Mouse (Mus musculus) ovary, postnatal 10 days (tissue): ENCODE measurements around the gene Cmtm6.

Experiments
- DNase-seq: peaks from one replicate; pipeline ENCODE4 v3.0.0; 2022; ENCODE audit warnings: low spot score

The Cmtm6 gene

DNA sequence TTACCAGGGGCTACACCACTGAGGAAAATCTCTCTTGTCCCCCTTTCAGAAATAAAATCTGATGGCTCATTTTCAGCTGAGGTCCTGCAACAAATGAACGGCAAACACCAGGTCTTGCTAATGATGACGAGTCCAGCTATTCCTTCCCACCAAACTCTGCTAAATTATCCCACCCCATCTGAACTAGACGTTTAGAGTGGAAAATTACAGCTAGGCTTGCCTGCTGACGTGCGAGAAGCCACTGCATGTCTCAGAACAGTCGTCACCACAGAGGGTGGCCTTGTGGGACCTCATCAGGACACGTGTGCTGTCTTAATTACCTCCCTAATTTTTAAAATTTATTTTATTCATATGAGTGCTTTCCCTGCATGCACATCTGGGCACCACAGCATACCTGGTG lies 40.6 kb downstream of the Cmtm6 start:
- no peak for DNase-seq

DNA sequence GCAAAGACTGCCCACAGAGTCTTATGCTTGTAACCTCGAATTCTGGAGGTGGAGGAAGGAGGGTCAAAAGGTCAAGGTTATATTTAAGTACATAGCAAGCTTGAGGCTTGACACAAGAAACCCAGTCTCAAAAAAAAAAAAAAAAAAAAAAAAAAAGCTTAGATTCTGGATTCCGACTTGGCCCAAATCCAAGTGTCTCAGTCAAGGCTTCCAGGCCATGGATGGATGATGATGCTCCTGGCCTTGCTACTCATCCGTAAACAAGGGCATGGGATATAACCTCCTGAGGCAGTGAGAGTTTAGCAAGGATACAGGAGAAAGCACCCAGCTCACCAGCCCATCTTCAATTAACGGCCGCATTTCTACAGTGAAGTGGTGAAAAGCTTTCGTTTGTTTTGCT lies 43.7 kb downstream of the Cmtm6 start:
- DNase-seq: no peak

DNA sequence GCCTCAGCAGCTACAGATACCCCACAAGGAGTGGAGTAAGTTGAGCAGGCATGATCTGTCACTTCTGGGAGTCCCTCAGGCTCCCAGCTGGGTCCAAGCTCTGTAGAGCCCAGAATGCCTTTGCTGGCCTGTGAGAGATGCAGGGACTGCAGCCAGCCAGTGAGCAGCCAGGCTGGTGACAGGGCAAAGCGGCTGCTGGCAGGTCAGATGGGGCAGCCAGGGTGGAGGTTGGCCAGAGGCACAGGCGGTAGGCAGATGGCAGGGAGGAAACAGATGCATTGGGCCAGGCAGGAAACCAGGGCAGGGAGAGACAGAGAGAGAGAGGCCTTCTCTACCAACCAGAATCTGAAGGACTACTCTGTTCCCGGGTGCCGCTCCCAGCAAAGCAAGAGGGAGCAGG lies 44.4 kb downstream of the Cmtm6 start:
- no peak for DNase-seq

DNA sequence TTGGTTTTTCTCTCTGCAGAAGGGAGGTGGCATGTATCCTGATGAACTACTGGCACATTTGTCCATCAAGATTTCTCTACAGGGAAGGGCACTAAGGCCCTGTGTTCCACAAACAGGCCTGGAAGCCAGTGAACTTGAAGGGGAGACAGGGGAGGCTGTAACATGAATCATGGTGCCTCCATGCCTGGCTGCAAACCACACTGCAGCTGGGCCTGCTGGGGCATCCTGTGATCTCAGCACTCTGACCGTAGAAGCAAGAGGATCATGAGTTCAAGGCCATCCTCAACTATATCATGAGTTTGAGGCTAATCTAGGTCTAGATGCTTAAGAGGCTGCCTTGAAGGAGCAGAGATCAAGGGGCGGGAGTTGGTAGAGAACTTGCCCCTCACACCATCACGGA lies 45.4 kb downstream of the Cmtm6 start:
- DNase-seq: no peak

DNA sequence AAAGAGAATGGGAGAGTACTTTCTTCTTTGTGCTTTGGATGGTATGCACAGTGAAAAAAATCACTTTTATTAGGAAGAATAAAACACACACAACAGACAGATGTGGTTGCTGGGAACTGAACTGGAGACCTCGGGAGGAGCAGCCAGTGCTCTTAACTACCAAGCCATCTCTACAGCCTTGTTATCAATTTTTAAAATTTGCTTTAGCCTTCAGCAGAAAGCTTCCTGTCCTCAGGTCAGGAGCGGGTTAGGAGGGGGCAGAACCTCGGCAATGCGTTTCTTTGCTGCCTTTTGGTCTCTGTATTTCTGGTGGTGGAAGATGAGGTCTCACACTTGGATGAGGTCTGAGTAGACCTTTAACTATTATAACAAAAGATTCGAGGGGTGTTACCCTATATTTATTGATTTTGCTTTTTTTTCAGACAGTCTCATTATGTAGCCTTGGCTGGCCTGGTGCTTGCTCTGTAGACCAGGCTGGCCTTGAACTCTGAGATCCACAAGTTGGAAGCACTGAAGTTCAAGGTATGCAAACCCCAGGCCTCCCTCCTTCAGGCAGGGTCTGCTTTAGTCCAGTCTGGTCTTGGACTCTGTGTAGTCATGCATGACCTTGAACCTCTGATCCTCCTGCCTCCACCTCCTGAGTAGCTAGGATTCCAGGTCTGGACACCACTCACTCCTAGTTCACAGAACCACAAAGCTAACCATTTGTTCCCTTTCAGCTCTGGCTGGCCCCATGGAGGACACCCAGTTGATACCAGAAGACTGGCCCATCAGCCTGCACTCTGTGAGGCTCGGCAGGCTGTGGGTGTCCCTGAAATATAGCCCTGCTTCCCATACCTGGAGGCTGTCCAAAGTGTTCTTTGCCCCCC lies 46.5 kb downstream of the Cmtm6 start:
- no peak for DNase-seq

DNA sequence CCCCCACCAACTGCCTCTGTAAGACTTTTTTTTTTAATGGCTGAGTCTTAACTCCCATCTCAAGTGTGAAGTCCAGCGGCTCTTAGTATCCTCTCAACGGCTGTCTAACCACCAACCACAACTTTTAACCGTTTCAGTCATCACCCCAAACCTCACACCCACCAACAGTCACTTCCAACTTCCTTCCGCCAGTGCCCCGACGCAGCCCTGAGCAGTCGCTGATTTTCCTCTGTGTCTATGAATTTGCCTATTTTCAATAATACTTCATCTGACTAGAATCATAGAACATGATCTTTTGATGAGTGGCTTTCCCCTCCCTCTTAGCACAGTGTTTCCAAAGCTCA lies 47.1 kb downstream of the Cmtm6 start:
- no peak for DNase-seq

DNA sequence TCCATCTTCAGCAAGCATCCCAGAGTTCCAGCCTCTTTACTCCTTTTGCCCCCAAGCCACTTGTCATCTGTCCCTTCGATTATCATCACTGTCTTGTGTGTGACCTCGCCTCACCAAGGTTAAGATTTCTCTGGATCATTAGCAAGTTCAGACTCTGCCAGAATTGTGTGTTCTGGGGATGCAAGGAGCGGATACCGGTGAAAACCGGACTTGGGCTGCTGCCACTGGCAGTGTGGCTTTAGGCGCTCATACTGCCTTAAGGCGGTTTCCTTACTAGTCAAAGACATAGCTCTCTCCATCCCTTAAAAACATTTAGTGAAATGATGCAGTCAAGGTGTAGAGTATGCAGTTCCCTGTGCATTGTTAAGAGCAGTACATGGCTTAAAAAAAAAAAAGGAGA lies 48.0 kb downstream of the Cmtm6 start:
- no peak for DNase-seq

DNA sequence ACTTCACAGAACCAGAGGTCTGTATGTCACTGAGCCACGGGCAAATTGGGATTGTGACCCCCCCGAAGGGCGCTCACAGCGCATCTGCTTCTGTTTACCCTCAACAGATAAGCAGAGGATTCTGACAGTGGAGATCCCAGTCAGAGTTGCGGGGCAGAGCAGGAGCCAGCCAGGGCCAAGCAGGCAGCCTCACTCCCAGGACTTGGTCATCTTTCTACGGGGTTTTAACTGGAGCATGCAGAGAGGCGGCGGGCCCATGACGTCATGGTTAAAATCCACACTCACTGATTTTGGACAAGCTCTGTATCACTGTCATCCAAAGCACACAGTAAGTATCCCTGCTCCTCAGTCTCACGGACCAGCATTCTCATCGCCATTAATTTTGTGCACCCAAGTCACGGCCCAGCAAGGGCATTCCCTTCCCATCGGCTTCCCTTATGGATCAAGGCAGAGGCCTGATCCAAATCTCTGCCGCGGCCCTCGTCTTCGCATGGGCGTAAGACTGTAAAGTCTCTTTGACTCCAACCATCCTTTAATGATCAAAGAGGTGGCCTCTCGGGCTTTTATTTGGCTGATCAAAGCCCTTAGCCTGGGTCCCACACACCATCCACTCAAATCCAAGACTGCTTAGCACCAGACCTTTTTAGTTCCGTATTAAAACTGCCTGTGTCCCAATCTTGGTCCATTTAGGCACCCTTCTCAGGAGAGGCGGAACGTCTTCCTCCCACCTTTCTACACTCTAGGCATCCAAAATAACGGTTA lies 49.2 kb downstream of the Cmtm6 start:
- DNase-seq: no peak

DNA sequence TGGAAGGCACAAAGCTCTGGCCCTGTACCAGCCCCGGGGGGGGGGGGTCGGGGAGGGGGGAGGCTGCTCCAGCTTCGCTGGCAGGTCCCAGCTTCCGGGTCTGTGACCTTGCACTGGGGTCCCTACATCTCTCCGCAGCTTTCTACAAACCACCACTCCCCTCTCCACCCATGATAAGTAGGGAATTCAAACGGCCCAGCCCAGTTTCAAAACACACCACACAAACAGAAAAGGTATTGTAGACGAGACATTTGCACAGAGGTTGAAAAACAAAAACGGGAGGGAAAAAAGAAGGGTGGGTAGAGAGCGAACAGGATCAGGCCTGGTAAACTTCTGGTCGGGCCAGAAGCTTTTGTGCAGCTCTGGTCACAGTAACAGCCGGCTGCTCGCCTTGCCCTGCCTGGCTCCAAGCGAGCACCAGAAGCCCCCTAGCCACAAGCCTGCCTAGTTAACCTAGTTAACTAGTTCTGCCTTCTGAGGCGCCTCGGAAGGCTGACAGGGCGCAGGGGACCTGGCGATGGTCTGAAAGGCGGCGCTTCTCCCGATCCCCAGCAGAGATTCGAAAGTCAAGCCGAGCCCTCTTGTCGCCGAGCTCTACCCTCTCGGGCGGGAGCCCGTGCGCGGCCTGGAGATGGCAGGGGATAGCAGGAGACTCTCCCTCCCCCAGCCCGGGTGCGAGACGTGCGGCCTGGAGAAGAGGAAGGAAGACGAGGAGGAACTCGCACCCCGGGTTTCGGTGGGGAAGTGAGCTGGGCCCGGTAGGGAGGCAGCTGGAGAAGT lies 50.0 kb downstream of the Cmtm6 start:
- DNase-seq: no peak

DNA sequence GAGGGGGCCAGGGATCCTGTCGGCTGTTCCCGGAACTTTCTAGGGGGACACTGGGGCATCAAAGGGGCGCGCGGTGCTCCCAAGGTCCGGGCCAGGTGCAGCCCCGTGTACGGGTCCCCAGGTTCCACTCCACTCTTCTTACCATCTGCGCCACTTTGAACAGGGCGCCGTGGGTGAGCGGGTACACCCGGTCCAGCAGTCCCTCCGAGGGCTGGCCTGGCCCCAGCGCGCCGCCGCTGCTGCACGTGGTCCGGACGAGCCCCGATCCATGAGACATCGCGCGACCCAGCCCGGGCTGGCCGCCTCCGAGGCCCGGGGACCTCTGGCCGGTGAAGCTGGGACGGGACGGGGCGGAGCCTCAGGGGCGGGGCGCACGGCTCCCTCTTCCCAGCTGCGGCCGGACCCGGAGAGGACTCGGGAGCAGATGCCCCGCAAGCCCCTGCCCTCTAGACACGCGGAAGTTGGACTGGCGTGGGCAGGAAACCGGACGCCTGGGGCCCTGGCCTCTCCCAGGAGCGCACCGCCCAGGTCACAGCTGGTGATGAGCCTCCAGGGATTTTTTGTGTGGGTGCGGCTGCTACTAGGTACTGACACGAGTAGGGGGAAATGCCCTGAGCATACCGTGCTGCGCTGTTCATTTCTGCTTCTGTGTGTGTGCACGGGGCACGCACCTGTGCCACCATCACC lies 50.8 kb downstream of the Cmtm6 start, which contains the start of gene Cmtm7:
Gene Cmtm7, minus strand, starts transcription at position 331 of the 687 bp plus-strand sequence.
- peak; percentile 42 for DNase-seq

DNA sequence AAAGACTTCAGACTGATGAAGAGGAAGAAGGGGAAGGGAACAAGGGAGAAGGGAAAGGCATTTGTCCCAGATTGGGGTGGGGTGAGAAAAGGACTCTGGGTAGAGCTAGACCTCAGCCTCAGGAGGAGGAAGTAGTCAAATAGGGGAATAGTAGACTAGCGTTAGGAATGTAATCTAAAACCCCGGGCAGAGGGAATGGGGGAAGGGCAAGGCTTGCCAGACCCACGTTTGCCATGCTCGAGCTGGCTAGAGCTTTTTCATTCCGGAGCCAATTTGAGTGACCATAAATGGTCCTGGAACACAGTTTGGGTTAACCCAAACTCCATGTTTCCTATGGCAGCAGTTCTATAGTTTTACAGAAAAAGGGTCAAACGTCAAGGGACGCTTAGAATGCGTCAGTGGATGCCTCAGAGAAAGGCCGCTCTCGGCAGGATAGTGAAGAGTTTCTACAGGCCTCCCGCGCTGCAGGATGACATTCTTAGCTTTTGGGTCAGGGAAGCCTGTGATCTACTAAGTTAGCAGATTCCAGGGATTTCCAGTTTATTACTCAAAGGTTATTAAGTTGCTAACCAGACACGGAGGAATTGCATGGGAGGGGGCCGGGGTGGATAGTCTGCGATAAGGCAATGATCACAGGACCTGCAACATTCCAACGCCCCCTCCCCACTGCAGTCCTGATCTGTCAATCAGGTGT lies 54.7 kb downstream of the Cmtm6 start:
- DNase-seq: no peak

DNA sequence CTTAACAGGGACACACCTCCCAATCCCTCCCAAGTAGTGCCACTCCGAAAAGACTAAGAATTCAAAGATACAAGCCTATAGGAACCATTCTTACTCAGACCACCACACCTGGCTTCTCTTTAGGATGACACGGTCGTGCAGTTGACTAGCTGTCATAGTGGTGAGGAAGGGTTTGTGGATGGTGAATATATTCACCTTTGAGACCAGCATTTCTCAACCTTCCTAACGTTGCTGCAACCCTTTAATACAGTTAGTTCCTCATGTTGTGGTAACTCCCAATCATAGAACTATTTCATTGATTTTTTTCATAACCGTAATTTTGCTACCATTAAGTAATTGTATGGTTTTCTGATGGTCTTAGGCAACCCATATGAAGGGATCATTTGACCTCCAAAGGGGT lies 56.2 kb downstream of the Cmtm6 start:
- no peak for DNase-seq

DNA sequence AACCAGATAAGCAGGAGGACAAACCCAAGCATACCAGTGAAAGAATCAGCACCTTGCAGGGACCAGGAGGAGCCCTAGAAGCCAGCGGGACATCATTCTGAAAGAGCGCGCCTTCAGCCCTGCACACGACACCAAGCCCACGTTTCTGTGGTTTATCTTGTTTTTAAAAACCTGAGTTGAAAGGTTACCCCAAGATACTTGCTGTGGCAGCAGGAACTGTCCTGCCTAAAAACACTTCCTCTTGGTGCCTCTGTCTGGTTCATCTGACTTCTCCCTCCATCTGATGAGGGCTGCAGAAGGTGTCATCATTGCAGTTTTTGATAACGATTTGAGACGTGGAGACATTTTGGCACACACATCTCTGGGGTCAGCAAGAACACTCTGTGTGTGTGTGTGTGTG lies 56.8 kb downstream of the Cmtm6 start:
- no peak for DNase-seq

DNA sequence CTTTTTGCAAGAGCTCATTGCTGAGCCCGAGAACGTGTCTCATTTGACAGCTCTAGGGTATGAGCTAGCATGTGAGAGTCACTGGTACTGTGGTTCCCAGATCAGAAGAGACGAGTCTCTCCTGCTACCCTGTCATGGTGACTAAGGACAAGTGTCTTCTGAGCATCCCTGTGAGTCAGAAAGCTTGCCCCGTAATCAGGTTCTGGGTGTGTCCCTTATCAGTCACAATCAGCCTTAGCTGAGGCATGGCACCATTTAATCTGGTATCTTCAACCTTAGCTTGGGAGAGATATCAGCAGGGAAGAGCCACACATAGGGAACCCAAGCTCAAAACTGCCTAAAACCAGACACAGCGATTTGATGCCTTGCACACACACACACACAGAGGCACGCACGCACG lies 57.8 kb downstream of the Cmtm6 start:
- no peak for DNase-seq

DNA sequence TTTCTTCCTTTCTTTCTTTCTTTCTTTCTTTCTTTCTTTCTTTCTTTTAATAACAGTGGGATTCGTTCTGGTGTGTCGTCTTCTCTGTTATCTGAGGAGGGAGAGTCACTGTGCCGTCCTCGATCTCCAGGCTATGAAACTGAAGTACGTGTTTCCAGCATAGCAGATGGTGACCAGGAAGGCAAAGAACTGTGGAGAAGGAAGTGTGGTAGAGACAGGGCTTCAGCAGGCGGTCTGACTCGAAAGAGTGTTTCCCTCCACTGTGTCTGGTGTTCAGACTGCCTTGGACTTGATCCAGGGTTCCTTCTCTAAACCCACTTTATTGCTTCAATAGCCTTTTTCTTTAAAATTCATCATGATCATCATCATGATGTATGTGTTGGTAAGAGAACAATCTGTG lies 58.6 kb downstream of the Cmtm6 start:
- DNase-seq: no peak

DNA sequence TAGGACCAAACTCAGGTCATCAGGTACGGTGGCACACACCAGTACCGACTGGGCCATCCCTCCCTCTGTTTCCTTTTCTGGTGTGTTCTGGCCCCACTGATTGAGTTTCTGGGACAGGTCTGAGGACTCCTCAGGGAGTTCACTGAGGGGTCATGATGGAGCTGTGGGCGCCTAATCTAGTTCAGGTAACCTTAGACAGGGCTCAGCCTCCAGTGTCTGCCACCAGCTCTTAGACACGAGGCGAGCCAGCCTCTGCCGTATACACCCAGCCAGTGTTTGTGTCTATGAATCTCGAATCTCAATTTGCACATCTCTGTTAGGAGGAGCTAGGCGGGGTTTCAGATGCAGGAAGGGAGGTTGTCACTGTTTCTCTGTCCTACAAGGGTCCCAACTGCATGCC lies 59.1 kb downstream of the Cmtm6 start:
- DNase-seq: no peak

DNA sequence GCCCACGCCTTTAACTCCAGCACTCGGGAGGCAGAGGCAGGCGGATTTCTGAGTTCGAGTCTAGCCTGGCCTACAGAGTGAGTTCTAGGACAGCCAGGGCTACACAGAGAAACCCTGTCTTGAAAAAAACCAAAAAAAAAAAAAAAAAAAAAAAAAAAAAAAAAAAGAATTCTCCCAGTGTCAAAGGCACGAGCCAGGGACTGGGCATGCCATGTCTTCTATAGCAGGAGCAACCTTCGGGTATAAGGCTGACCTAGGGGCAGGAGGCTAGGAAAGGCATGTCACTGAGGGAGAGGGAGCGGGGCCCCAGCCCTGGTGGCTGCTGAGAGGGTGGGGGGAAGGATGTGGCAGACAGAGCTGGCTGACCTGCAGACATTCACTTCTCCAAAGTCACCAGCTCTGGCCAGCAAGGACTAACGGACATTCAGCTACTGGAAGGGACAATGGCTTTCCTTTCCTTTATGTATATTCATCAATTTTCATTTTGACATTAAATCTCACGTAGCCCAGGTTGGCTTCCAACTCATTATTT lies 62.9 kb downstream of the Cmtm6 start:
- no peak for DNase-seq

DNA sequence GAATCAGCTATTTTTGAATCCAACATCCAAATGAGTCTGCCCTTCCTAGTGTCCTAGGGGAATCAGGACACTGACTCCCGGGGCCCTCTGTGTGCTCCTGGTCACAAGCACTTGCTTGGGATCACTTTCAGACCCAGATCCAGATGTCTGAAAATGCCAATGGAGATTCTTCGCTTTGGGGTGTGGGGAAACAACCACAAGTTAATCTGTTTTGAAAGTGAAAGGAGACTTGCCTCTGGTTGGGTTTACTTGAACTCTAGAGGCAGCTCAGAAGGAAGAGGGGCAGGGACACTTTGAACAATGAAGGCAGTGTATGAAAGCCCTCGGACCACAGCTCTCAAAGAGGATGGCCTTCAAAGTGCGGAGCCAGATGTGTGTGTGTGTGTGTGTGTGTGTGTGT lies 63.6 kb downstream of the Cmtm6 start:
- DNase-seq: no peak

DNA sequence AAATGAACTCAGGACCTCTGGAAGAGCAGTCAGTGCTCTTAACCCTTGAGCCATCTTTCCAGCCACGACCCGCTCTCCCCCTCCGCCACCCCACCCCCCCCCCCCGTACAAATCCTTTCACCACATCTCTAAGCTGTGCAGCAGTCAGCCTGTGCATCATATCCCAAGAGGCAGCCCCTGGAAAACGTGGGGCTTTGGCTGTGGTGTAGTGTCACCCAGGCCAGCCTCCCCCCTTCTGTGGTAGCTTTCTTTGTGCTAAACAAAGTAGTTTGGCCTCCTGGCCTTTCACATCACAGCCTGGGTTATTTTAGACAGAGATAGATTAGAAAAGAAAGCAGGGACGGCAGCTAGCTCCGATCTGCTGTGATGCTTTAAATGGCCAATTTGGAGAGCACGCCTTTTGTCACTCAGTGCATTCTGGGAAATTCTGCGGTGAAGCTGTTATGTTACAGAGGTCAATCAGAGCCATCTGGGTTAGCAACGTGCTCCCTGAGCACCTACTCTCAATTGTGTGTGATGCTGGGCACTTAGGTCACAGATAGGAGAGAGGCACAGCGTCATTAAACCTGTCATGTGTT lies 65.6 kb downstream of the Cmtm6 start:
- DNase-seq: no peak

DNA sequence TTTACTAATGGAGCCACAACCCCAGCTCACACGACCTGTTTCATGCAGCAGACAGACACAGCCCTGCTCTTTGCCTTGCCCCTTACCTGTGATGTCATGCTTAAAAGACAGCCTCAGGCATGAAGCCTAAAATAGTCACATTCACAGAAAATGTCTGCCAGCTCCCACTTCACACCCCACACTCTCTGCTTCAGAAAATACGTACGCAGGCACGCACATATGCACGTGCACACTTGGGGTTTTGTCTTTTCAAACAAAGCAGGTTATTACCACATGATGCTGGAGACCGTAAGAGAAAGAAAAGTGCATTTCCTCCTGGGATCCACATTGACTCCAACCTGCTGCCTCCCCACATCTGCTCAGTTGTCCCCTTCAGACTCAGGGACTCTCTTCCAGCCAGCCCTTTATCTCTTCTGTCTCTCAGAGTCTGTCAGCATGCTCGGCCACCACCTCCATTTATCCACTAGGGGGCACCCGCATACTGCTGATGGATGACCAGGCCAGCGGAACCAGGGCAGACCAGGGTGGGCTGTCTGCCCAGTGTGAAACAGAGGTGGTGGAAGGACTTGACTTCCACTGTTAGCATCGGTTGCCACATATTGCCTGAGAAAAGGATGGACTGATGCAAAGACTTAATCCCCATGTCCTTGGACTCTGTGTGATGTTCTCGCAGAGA lies 66.6 kb downstream of the Cmtm6 start:
- peak; percentile 71 for DNase-seq
